Mouse (Mus musculus) embryo, embryonic 11.5 days (tissue): ENCODE results near the gene Krcc1.
"Not testable (repeated sequence)": the region's sequence is repeated elsewhere in the genome, so short reads cannot be mapped to it uniquely, and the experiment has no call there.

ENCODE experiments used
- DNase-seq: peaks from one replicate; pipeline ENCODE4 v3.0.0-alpha.2; 2012; ENCODE audit warnings: low read depth, low spot score

The Krcc1 gene

GRCm38 (mm10) chr6:71262142-71262833, 9.2 kb upstream of the Krcc1 start:
- DNase-seq, result no peak

GRCm38 (mm10) chr6:71267603-71268002, 3.9 kb upstream of the Krcc1 start:
- DNase-seq, result not testable (repeated sequence)

- DNase-seq, result no peak
Observed at GRCm38 (mm10) chr6:71268929-71269685, 2.4 kb upstream of the Krcc1 start.

GRCm38 (mm10) chr6:71269686-71270050, 1.8 kb upstream of the Krcc1 start:
- DNase-seq, result not testable (repeated sequence)

GRCm38 (mm10) chr6:71270301-71271056, 998 bp upstream of the Krcc1 start:
- no peak for DNase-seq

- DNase-seq, result no peak
Observed at GRCm38 (mm10) chr6:71271057-71271388, 454 bp upstream of the Krcc1 start.

GRCm38 (mm10) chr6:71272316-71272741, 852 bp downstream of the Krcc1 start:
- no peak for DNase-seq

GRCm38 (mm10) chr6:71273715-71274114, 2.2 kb downstream of the Krcc1 start:
- DNase-seq, result no peak

GRCm38 (mm10) chr6:71274621-71275020, 3.1 kb downstream of the Krcc1 start:
- DNase-seq, result no peak

- DNase-seq, result no peak
Observed at GRCm38 (mm10) chr6:71279418-71279817, 7.9 kb downstream of the Krcc1 start.

GRCm38 (mm10) chr6:71293509-71293908, 22.0 kb downstream of the Krcc1 start:
- no peak for DNase-seq

GRCm38 (mm10) chr6:71295303-71295702, 23.8 kb downstream of the Krcc1 start:
- DNase-seq, result no peak

GRCm38 (mm10) chr6:71298051-71298450, 26.6 kb downstream of the Krcc1 start:
- no peak for DNase-seq

GRCm38 (mm10) chr6:71298751-71299150, 27.3 kb downstream of the Krcc1 start:
- peak; percentile 16 for DNase-seq

GRCm38 (mm10) chr6:71302097-71302731, 30.7 kb downstream of the Krcc1 start:
- no peak for DNase-seq

- DNase-seq, result no peak
Observed at GRCm38 (mm10) chr6:71307486-71307885, 36.0 kb downstream of the Krcc1 start.

GRCm38 (mm10) chr6:71321826-71322283, 50.4 kb downstream of the Krcc1 start, which contains the start of gene Smyd1:
TSS of gene Smyd1 (minus strand) at chr6:71322233.
- DNase-seq, result no peak

- no peak for DNase-seq
Observed at GRCm38 (mm10) chr6:71322491-71322921, 51.0 kb downstream of the Krcc1 start, which contains the start of gene Cd8b1. TSS of gene Cd8b1 (plus strand) at chr6:71322788.

- no peak for DNase-seq
Observed at GRCm38 (mm10) chr6:71324816-71325215, 53.3 kb downstream of the Krcc1 start.

- DNase-seq, result no peak
Observed at GRCm38 (mm10) chr6:71329881-71330280, 58.4 kb downstream of the Krcc1 start.

GRCm38 (mm10) chr6:71330486-71330885, 59.0 kb downstream of the Krcc1 start:
- DNase-seq, result no peak

- not testable (repeated sequence) for DNase-seq
Observed at GRCm38 (mm10) chr6:71331491-71331890, 60.0 kb downstream of the Krcc1 start.
